Mouse (Mus musculus): Measurements from ENCODE around the gene Nfkbib. TPM values are rescaled to one million over a fixed set of nuclear protein-coding genes. Genes with fewer than 3 reads are reported as not detected.

Nfkbib gene
- polyA plus RNA-seq, 1 experiment = 138 TPM

DNA sequence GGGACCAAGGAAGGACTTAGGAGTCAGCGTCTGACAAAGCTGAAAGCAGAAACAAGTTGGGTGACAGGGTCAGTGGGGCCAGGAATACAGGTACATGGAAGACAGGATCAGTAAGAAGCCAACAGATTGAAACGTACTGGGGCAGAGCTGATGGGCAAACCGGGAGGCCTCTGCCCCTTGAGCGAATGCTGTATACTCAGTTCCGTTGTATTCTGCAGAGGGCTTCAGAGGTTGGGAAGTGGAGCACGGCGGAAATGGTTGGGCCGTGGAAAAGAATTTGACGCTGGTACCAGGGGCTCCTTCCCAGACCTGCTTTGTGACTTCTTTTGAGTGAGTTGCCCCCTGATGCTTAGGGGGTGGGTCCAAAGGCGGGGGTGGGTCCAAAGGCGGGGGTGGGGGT is 34.1 kb downstream of the Nfkbib start:
- no peak overlapping the region for H3K27ac ChIP-seq (ENCODE audit: insufficient read depth, low read depth, low read length)
- peaks cover 8% of the 10 kb centered on the region for H3K4me1 ChIP-seq (ENCODE audit: control insufficient read depth, insufficient read depth, insufficient read length, low read length)
- H3K4me3 ChIP-seq (ENCODE audit: low read depth, low read length) = peak overlapping the region; percentile 52
- H3K27me3 ChIP-seq (ENCODE audit: control insufficient read depth, insufficient read depth, low read length) = no peaks in the 10 kb centered on the region
- TF ChIP-seq CTCF (IDR thresholded peaks at IDR 0.05; ENCODE audit: extremely low read depth, insufficient read length, insufficient replicate concordance, low read depth, low read length) = no peak
- 0 out of 2 replicates have a peak, but pooled peaks have one; percentile 17 for TF ChIP-seq POLR2A (IDR thresholded peaks at IDR 0.05; ENCODE audit: low read depth, low read length)
- H3K36me3 ChIP-seq (ENCODE audit: control insufficient read depth, insufficient read depth, low read length) = no peaks in the 10 kb centered on the region
- WGBS = 24% methylated on average over 11 of the region's 11 CpGs

DNA sequence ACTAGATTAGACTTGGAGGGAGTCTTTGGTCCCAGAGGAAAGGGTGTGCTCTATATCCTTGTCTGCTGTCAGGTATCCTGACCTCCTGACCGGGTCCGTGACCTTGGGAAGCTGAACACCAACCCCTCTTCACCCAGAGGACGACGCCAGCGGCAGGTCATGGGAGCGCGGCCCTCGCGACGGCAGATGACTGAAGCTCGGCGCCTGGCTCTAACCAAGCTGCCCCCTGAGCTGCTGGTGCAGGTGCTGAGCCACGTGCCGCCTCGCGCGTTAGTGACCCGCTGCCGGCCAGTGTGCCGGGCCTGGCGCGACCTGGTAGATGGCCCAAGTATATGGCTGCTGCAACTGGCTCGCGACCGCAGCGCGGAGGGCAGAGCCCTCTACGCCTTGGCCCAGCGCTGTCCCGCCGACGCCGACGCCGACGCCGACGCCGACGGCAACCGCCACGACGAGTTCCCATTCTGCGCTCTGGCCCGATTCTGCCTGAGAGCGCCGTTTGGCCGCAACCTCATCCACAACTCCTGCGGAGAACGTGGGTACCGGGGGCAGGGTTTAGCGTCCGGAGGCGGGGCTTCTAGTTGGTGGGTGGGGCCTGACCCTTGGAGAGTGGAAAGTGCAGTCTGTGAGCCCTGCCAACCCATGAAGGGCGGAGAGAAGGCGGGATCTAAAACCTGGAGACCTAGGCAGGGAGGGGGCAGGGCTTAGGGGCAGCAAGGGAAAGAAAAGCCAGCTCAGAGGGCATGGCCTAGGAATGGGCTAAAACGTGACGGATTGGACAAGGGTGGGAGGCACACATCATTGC is 34.8 kb downstream of the Nfkbib start:
- H3K36me3 ChIP-seq (ENCODE audit: control insufficient read depth, insufficient read depth, low read length) = no peaks in the 10 kb centered on the region
- WGBS = 7% methylated on average over 58 of the region's 58 CpGs
- no peak overlapping the region for H3K27ac ChIP-seq (ENCODE audit: insufficient read depth, low read depth, low read length)
- H3K27me3 ChIP-seq (ENCODE audit: control insufficient read depth, insufficient read depth, low read length) = no peaks in the 10 kb centered on the region
- peaks cover 8% of the 10 kb centered on the region for H3K4me1 ChIP-seq (ENCODE audit: control insufficient read depth, insufficient read depth, insufficient read length, low read length)
- H3K4me3 ChIP-seq (ENCODE audit: low read depth, low read length) = peak overlapping the region; percentile 52
- TF ChIP-seq CTCF (IDR thresholded peaks at IDR 0.05; ENCODE audit: extremely low read depth, insufficient read length, insufficient replicate concordance, low read depth, low read length) (no peak), POLR2A (IDR thresholded peaks at IDR 0.05; ENCODE audit: low read depth, low read length) (no peak)

GRCm38 (mm10) chr7:28727649-28728340 is 39.5 kb downstream of the Nfkbib start:
- TF ChIP-seq CTCF (IDR thresholded peaks at IDR 0.05; ENCODE audit: extremely low read depth, insufficient read length, insufficient replicate concordance, low read depth, low read length) (peak; percentile 31; the same call in 1 of the 2 replicates), POLR2A (IDR thresholded peaks at IDR 0.05; ENCODE audit: low read depth, low read length) (no peak)
- H3K36me3 ChIP-seq (ENCODE audit: control insufficient read depth, insufficient read depth, low read length) = no peaks in the 10 kb centered on the region
- WGBS = 50% methylated on average over 10 of the region's 10 CpGs
- no peaks in the 10 kb centered on the region for H3K27me3 ChIP-seq (ENCODE audit: control insufficient read depth, insufficient read depth, low read length)
- H3K27ac ChIP-seq (ENCODE audit: insufficient read depth, low read depth, low read length) = no peak overlapping the region
- peaks cover 3% of the 10 kb centered on the region for H3K4me1 ChIP-seq (ENCODE audit: control insufficient read depth, insufficient read depth, insufficient read length, low read length)
- H3K4me3 ChIP-seq (ENCODE audit: low read depth, low read length) = no peak overlapping the region

DNA sequence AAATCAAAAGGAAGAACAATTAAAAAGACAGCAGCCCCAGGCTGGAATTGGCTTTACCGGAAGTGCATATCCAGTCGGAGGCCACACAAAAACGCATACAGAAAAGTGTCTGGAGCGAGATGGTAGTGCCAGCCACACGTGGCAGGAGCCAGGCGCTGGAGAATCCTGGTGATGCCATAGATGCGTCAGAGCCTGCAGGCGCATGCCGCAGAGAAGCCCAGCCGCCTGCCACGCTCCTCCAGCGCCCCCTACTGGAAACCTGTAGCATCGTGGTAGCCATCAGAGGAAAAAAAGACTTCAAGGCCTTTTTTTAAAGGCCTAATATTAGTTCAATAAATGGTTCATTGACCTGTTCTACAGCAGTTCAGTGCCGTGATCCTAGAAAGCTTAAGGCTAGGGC is 40.7 kb downstream of the Nfkbib start:
- no peak for TF ChIP-seq POLR2A (IDR thresholded peaks at IDR 0.05; ENCODE audit: low read depth, low read length)
- TF ChIP-seq CTCF (IDR thresholded peaks at IDR 0.05; ENCODE audit: extremely low read depth, insufficient read length, insufficient replicate concordance, low read depth, low read length) = peak; percentile 72
- no peaks in the 10 kb centered on the region for H3K27me3 ChIP-seq (ENCODE audit: control insufficient read depth, insufficient read depth, low read length)
- H3K36me3 ChIP-seq (ENCODE audit: control insufficient read depth, insufficient read depth, low read length) = no peaks in the 10 kb centered on the region
- no peak overlapping the region for H3K4me3 ChIP-seq (ENCODE audit: low read depth, low read length)
- WGBS = 8% methylated on average over 14 of the region's 14 CpGs
- no peaks in the 10 kb centered on the region for H3K4me1 ChIP-seq (ENCODE audit: control insufficient read depth, insufficient read depth, insufficient read length, low read length)
- no peak overlapping the region for H3K27ac ChIP-seq (ENCODE audit: insufficient read depth, low read depth, low read length)

DNA sequence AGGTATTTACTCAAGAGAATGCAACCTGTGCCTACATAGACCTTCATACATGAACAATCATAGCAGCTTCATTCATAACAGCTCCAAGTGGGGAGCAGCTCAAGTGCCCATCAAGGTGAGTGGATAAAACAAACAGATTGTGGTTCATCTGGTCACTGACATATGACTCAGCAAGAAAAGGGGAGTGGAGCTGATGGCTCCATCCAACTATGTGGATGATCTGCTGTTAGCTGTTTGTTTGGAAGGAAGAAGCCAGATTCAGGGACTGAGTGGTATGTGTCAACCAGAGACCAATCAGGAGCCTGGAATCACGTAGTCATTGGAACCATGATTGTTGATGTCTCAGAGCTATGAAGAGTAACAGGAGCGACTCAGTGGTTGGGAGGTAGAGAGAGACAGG is 42.7 kb downstream of the Nfkbib start:
- H3K27me3 ChIP-seq (ENCODE audit: control insufficient read depth, insufficient read depth, low read length) = no peaks in the 10 kb centered on the region
- 92% methylated on average over 2 of the region's 2 CpGs for WGBS
- no peaks in the 10 kb centered on the region for H3K36me3 ChIP-seq (ENCODE audit: control insufficient read depth, insufficient read depth, low read length)
- TF ChIP-seq POLR2A (IDR thresholded peaks at IDR 0.05; ENCODE audit: low read depth, low read length) (no peak), CTCF (IDR thresholded peaks at IDR 0.05; ENCODE audit: extremely low read depth, insufficient read length, insufficient replicate concordance, low read depth, low read length) (no peak)
- no peak overlapping the region for H3K4me3 ChIP-seq (ENCODE audit: low read depth, low read length)
- H3K27ac ChIP-seq (ENCODE audit: insufficient read depth, low read depth, low read length) = no peak overlapping the region
- H3K4me1 ChIP-seq (ENCODE audit: control insufficient read depth, insufficient read depth, insufficient read length, low read length) = no peaks in the 10 kb centered on the region

DNA sequence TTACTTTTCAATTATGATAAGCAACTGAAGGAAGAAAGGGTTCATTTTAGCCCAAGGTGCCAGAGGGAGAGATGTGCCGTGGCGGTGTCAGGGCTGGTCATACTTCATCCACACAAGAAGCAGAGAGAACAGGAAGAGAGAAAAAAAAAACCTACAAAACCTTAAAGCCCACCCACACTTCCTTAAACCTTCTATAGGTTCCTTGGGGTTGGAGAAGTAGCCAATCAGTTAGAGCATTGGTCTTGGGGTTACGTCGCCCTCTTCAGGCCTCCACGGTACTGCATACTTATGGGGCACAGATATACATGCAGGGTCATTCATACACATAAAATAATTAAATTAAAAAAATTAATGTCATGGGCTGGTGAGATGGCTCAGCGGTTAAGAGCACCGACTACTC is 45.2 kb downstream of the Nfkbib start:
- Histone ChIP-seq H3K4me1 (ENCODE audit: control insufficient read depth, insufficient read depth, insufficient read length, low read length) (no peaks in the 10 kb centered on the region), H3K4me3 (ENCODE audit: low read depth, low read length) (no peak overlapping the region), H3K27ac (ENCODE audit: insufficient read depth, low read depth, low read length) (no peak overlapping the region), H3K36me3 (ENCODE audit: control insufficient read depth, insufficient read depth, low read length) (no peaks in the 10 kb centered on the region), H3K27me3 (ENCODE audit: control insufficient read depth, insufficient read depth, low read length) (peaks cover under 1% of the 10 kb centered on the region; the same call in 1 of the 2 replicates)
- 94% methylated on average over 7 of the region's 7 CpGs for WGBS
- TF ChIP-seq CTCF (IDR thresholded peaks at IDR 0.05; ENCODE audit: extremely low read depth, insufficient read length, insufficient replicate concordance, low read depth, low read length) = no peak
- TF ChIP-seq POLR2A (IDR thresholded peaks at IDR 0.05; ENCODE audit: low read depth, low read length) = no peak

Measured in small intestine, adult 2 months (tissue).